Mouse (Mus musculus) MEL (cell line): ENCODE measurements around the gene Gje1. TPM values are rescaled to one million over a fixed set of nuclear protein-coding genes. Genes with fewer than 3 reads are reported as not detected.

Source experiments
- DNase-seq: peaks from one replicate; pipeline ENCODE4 v3.0.0; 2011; ENCODE audit warnings: low read depth, low spot score
- H3K27ac ChIP-seq: 2 replicates; pipeline ENCODE4 v1.5.1; 2012; ENCODE audit warnings: low read depth, mild to moderate bottlenecking, control low read depth, low read length, moderate library complexity; ENCODE audit not compliant: control insufficient read depth
- H3K27me3 ChIP-seq, 2 experiments: fragments of 150-350 bp in 1 of 2; sonication (generic) in 1 of 2; 2 replicates each; pipeline ENCODE4 v1.6.1; 2012; ENCODE audit warnings: low read length in 2 of 2, mild to moderate bottlenecking in 2 of 2, improper control_type of control experiment in 1 of 2, moderate library complexity in 1 of 2; ENCODE audit not compliant: insufficient read depth in 2 of 2, control insufficient read depth in 1 of 2
- H3K36me3 ChIP-seq, 2 experiments: 2 replicates each; pipeline ENCODE4 v1.6.1; 2012 to 2014; ENCODE audit warnings: low read length in 2 of 2, improper control_type of control experiment in 1 of 2, inconsistent platforms in 1 of 2, mild to moderate bottlenecking in 1 of 2; ENCODE audit not compliant: insufficient read depth in 2 of 2, control insufficient read depth in 1 of 2
- H3K4me1 ChIP-seq, 2 experiments: fragments of 150-350 bp in 1 of 2; sonication (generic) in 1 of 2; 2 replicates each; pipeline ENCODE4 v1.6.1; 2012; ENCODE audit warnings: low read length in 2 of 2, improper control_type of control experiment in 1 of 2, mild to moderate bottlenecking in 1 of 2; ENCODE audit not compliant: insufficient read depth in 2 of 2, control insufficient read depth in 1 of 2
- H3K4me3 ChIP-seq, 2 experiments: fragments of 150-350 bp in 1 of 2; sonication (generic) in 1 of 2; 2 replicates each; pipeline ENCODE4 v1.5.1; 2012; ENCODE audit warnings: low read depth in 2 of 2, low read length in 2 of 2, mild to moderate bottlenecking in 2 of 2, moderate library complexity in 2 of 2, control low read depth in 1 of 2, improper control_type of control experiment in 1 of 2; ENCODE audit not compliant: control insufficient read depth in 1 of 2, insufficient read depth in 1 of 2
- H3K79me2 ChIP-seq: 2 replicates; pipeline ENCODE4 v1.6.1; 2012; ENCODE audit warnings: mild to moderate bottlenecking, low read length, moderate library complexity; ENCODE audit not compliant: control insufficient read depth, poor library complexity, insufficient read depth
- H3K9ac ChIP-seq: 2 replicates; pipeline ENCODE4 v1.6.1; 2012; ENCODE audit warnings: low read depth, mild to moderate bottlenecking, control low read depth, low read length, moderate library complexity; ENCODE audit not compliant: control insufficient read depth, poor library complexity, severe bottlenecking
- H3K9me3 ChIP-seq: fragments of 150-350 bp; sonication (generic); replicated peaks from 2 replicates; pipeline ENCODE4 v1.6.1; 2012; ENCODE audit warnings: mild to moderate bottlenecking, low read length, improper control_type of control experiment, moderate library complexity; ENCODE audit not compliant: insufficient read depth
- BHLHE40 ChIP-seq: IDR thresholded peaks from 2 replicates; pipeline ENCODE4 v1.6.1; 2012; ENCODE audit warnings: low read depth, mild to moderate bottlenecking, inconsistent platforms, low read length, improper control_type of control experiment, borderline replicate concordance
- CHD1 ChIP-seq: IDR thresholded peaks from 2 replicates; pipeline ENCODE4 v1.6.1; 2012; ENCODE audit warnings: low read depth, mild to moderate bottlenecking, inconsistent platforms, low read length, improper control_type of control experiment
- CHD2 ChIP-seq: IDR thresholded peaks from 2 replicates; pipeline ENCODE4 v1.6.1; 2011; ENCODE audit warnings: low read length, improper control_type of control experiment
- CTCF ChIP-seq, 3 experiments: IDR thresholded peaks in 2 of 3; conservative IDR thresholded peaks in 1 of 3; 2 replicates each; pipeline ENCODE4 v1.5.1; 2011 to 2012; ENCODE audit warnings: low read length in 3 of 3, low read depth in 2 of 3, mild to moderate bottlenecking in 2 of 3, improper control_type of control experiment in 1 of 3, inconsistent platforms in 1 of 3, mixed read lengths in 1 of 3, moderate library complexity in 1 of 3; ENCODE audit not compliant: control insufficient read depth in 1 of 3, insufficient read depth in 1 of 3, poor library complexity in 1 of 3, severe bottlenecking in 1 of 3
- ELF1 ChIP-seq: IDR thresholded peaks from 2 replicates; pipeline ENCODE4 v1.6.1; 2014; ENCODE audit warnings: low read depth, mild to moderate bottlenecking, inconsistent platforms, low read length, improper control_type of control experiment, moderate library complexity
- ETS1 ChIP-seq: IDR thresholded peaks from 2 replicates; pipeline ENCODE4 v1.6.1; 2012; ENCODE audit warnings: low read depth, mild to moderate bottlenecking, inconsistent platforms, low read length, improper control_type of control experiment, moderate library complexity
- GABPA ChIP-seq: IDR thresholded peaks from 2 replicates; pipeline ENCODE4 v1.6.1; 2012; ENCODE audit warnings: low read depth, mild to moderate bottlenecking, inconsistent platforms, low read length, improper control_type of control experiment, moderate library complexity
- GATA1 ChIP-seq: IDR thresholded peaks from 2 replicates; pipeline ENCODE4 v1.6.1; 2011; ENCODE audit warnings: low read depth, low read length, improper control_type of control experiment
- HCFC1 ChIP-seq: IDR thresholded peaks from 2 replicates; pipeline ENCODE4 v1.6.1; 2012; ENCODE audit warnings: low read depth, mild to moderate bottlenecking, inconsistent platforms, low read length, improper control_type of control experiment, moderate library complexity
- JUND ChIP-seq: IDR thresholded peaks from 2 replicates; pipeline ENCODE4 v1.6.1; 2011; ENCODE audit warnings: low read depth, mild to moderate bottlenecking, improper control_type of control experiment, low read length
- KAT2A ChIP-seq: conservative IDR thresholded peaks from 2 replicates; pipeline ENCODE4 v1.6.1; 2012; ENCODE audit warnings: low read depth, low read length, improper control_type of control experiment, inconsistent platforms
- MAX ChIP-seq: IDR thresholded peaks from 2 replicates; pipeline ENCODE4 v1.6.1; 2011; ENCODE audit warnings: low read length, improper control_type of control experiment
- MAZ ChIP-seq: IDR thresholded peaks from 2 replicates; pipeline ENCODE4 v1.6.1; 2012; ENCODE audit warnings: low read depth, mild to moderate bottlenecking, inconsistent platforms, low read length, improper control_type of control experiment
- MEF2A ChIP-seq: IDR thresholded peaks from 2 replicates; pipeline ENCODE4 v1.6.1; 2014; ENCODE audit warnings: low read depth, mild to moderate bottlenecking, inconsistent platforms, low read length, improper control_type of control experiment; ENCODE audit not compliant: poor library complexity, insufficient replicate concordance, severe bottlenecking; ENCODE audit errors: extremely low read depth
- MXI1 ChIP-seq: IDR thresholded peaks from 2 replicates; pipeline ENCODE4 v1.6.1; 2011; ENCODE audit warnings: mild to moderate bottlenecking, low read depth, low read length, improper control_type of control experiment
- MYB ChIP-seq: IDR thresholded peaks from 2 replicates; pipeline ENCODE4 v1.6.1; 2011; ENCODE audit warnings: mild to moderate bottlenecking, low read depth, low read length, improper control_type of control experiment
- MYC ChIP-seq: IDR thresholded peaks from 2 replicates; pipeline ENCODE4 v1.6.1; 2011; ENCODE audit warnings: low read depth, mild to moderate bottlenecking, low read length, improper control_type of control experiment, moderate library complexity
- NELFE ChIP-seq: IDR thresholded peaks from 2 replicates; pipeline ENCODE4 v1.6.1; 2011; ENCODE audit warnings: low read depth, low read length, improper control_type of control experiment
- NRF1 ChIP-seq: IDR thresholded peaks from 2 replicates; pipeline ENCODE4 v1.6.1; 2014; ENCODE audit warnings: low read depth, mild to moderate bottlenecking, inconsistent platforms, low read length, improper control_type of control experiment, moderate library complexity; ENCODE audit not compliant: poor library complexity, insufficient read depth, severe bottlenecking
- POLR2AphosphoS2 ChIP-seq: IDR thresholded peaks from 2 replicates; pipeline ENCODE4 v1.6.1; 2011; ENCODE audit warnings: low read length, improper control_type of control experiment
- POLR2AphosphoS5 ChIP-seq: IDR thresholded peaks from 2 replicates; pipeline ENCODE4 v1.6.1; 2012; ENCODE audit warnings: low read depth, borderline replicate concordance, mild to moderate bottlenecking, inconsistent platforms, low read length, moderate library complexity, mixed read lengths
- RAD21 ChIP-seq: IDR thresholded peaks from 2 replicates; pipeline ENCODE4 v1.6.1; 2011; ENCODE audit warnings: mild to moderate bottlenecking, low read depth, low read length, improper control_type of control experiment
- SIN3A ChIP-seq: IDR thresholded peaks from 2 replicates; pipeline ENCODE4 v1.6.1; 2012; ENCODE audit warnings: low read length, improper control_type of control experiment, inconsistent platforms
- SMC3 ChIP-seq: IDR thresholded peaks from 2 replicates; pipeline ENCODE4 v1.6.1; 2011; ENCODE audit warnings: low read depth, low read length, improper control_type of control experiment
- TAL1 ChIP-seq: IDR thresholded peaks from 2 replicates; pipeline ENCODE4 v1.6.1; 2012; ENCODE audit warnings: mild to moderate bottlenecking, inconsistent platforms, low read length, moderate library complexity, mixed read lengths
- TBP ChIP-seq: IDR thresholded peaks from 2 replicates; pipeline ENCODE4 v1.8.0; 2011; ENCODE audit warnings: low read depth, low read length, improper control_type of control experiment
- TCF12 ChIP-seq: IDR thresholded peaks from 2 replicates; pipeline ENCODE4 v1.6.1; 2014; ENCODE audit warnings: low read depth, mild to moderate bottlenecking, inconsistent platforms, low read length, improper control_type of control experiment, moderate library complexity
- USF1 ChIP-seq: IDR thresholded peaks from 2 replicates; pipeline ENCODE4 v1.6.1; 2014; ENCODE audit warnings: low read depth, mild to moderate bottlenecking, inconsistent platforms, low read length, improper control_type of control experiment, moderate library complexity
- ZC3H11A ChIP-seq: IDR thresholded peaks from 2 replicates; pipeline ENCODE4 v1.6.1; 2012; ENCODE audit warnings: low read depth, mild to moderate bottlenecking, inconsistent platforms, low read length, improper control_type of control experiment
- ZNF384 ChIP-seq: IDR thresholded peaks from 2 replicates; pipeline ENCODE4 v1.6.1; 2012; ENCODE audit warnings: low read depth, mild to moderate bottlenecking, inconsistent platforms, low read length, improper control_type of control experiment
- polyA plus RNA-seq, 2 experiments: library from polyadenylated mRNA; stranded (reverse) in 1 of 2; unstranded in 1 of 2; fragments of >175 nt in 1 of 2; fragments of >200 nt in 1 of 2; gene quantifications; 2 replicates each; pipeline versions ENCODE4 v1.2.1 to v1.2.4; 2012; ENCODE audit warnings: low replicate concordance in 2 of 2, low read depth in 1 of 2; ENCODE audit not compliant: insufficient read length in 2 of 2, insufficient read depth in 1 of 2, missing spikeins in 1 of 2
- total RNA-seq: library from RNA; depleted of rRNA; stranded (reverse); fragments of 300-350 nt; gene quantifications from 2 replicates; pipeline ENCODE4 v1.2.3, GENCODE M21; 2012

Gje1 gene
- total and polyA plus RNA-seq, 3 experiments, result not detected

- peak; percentile 63; the same call in 1 of the 2 replicates for TF ChIP-seq TCF12
- no peak for TF ChIP-seq TAL1
- 0 out of 2 replicates have a peak, but pooled peaks have one; percentile 56 for TF ChIP-seq TBP
- peak; percentile 78 for TF ChIP-seq RAD21
- peak; percentile 35 to 83 (median 60) for TF ChIP-seq CTCF (IDR thresholded peaks at IDR 0.05 in 2 of 3, conservative IDR thresholded peaks at IDR 0.05 in 1 of 3; ENCODE audit: control insufficient read depth in 1 of 3, insufficient read depth in 1 of 3, low read depth in 2 of 3, low read length in 3 of 3, poor library complexity in 1 of 3, severe bottlenecking in 1 of 3)
- TF ChIP-seq MYB, result peak; percentile 88
- TF ChIP-seq NELFE, result peak; percentile 55
- TF ChIP-seq POLR2AphosphoS2, result no peak; the same call in 1 of the 2 replicates
- TF ChIP-seq GABPA, result no peak
- peak; percentile 12; the same call in 1 of the 2 replicates for TF ChIP-seq CHD2
- peak; percentile 67; the same call in 1 of the 2 replicates for TF ChIP-seq ZNF384
- TF ChIP-seq USF1, result 0 out of 2 replicates have a peak, but pooled peaks have one; percentile 17
- 0 out of 2 replicates have a peak, but pooled peaks have one; percentile 36 for TF ChIP-seq BHLHE40
- peak; percentile 57 for TF ChIP-seq ZC3H11A
- no peak for TF ChIP-seq POLR2AphosphoS5
- 0 out of 2 replicates have a peak, but pooled peaks have one; percentile 40 for TF ChIP-seq NRF1
- TF ChIP-seq MXI1, result peak; percentile 74
These were observed 12.6 kb downstream of the Gje1 start, which contains the start of the genes Vta1 and Nmbr (continued) for GRCm38 (mm10) chr10:14705072-14706066.

GRCm38 (mm10) chr10:14703830-14704420 is 14.1 kb downstream of the Gje1 start:
- H3K4me3 ChIP-seq, result peak overlapping the region in 1 of 2 experiments; percentile 98; a peak in 2 of 4 replicates
- TF ChIP-seq MEF2A, result no peak
- no peak for TF ChIP-seq SMC3
- no peak for TF ChIP-seq HCFC1
- TF ChIP-seq JUND, result no peak
- TF ChIP-seq CHD1, result no peak
- no peak for TF ChIP-seq SIN3A
- no peak for TF ChIP-seq MYC
- TF ChIP-seq KAT2A, result no peak
- no peak for TF ChIP-seq ETS1
- no peak for TF ChIP-seq MAZ
- no peak for TF ChIP-seq GATA1
- TF ChIP-seq MAX, result no peak
- TF ChIP-seq POLR2AphosphoS5, result no peak
- no peak for TF ChIP-seq BHLHE40
- no peak for TF ChIP-seq ELF1
- TF ChIP-seq ZNF384, result no peak
- no peak for TF ChIP-seq MXI1
- no peak overlapping the region for H3K9ac ChIP-seq

More at GRCm38 (mm10) chr10:14703830-14704420, 14.1 kb downstream of the Gje1 start:
- H3K27me3 ChIP-seq, result no peaks in the 10 kb centered on the region
- H3K36me3 ChIP-seq, result peaks cover 0 to 11% of the 10 kb centered on the region in 2 experiments; a peak in 2 of 4 replicates
- H3K4me1 ChIP-seq, result peaks cover 0 to 5% of the 10 kb centered on the region in 2 experiments; a peak in 3 of 4 replicates
- no peak overlapping the region for H3K27ac ChIP-seq
- H3K79me2 ChIP-seq, result peaks cover 23% of the 10 kb centered on the region
- no peak for DNase-seq
- no peaks in the 10 kb centered on the region for H3K9me3 ChIP-seq
